Mouse (Mus musculus) forebrain, embryonic 16.5 days (tissue): ENCODE measurements around the gene Hk1. TPM values are rescaled to one million over a fixed set of nuclear protein-coding genes. Genes with fewer than 3 reads are reported as not detected.

Experiments used
- ATAC-seq: fragments of 200-750 bp; cut with Nextera tagmentation; 2 replicates; pipeline ENCODE4 v1.8.0; 2017; ENCODE audit warnings: mild to moderate bottlenecking, moderate library complexity
- H3K27ac ChIP-seq: fragments of 300-500 bp; sonication (generic); 2 replicates; pipeline ENCODE4 v1.5.1; 2014; ENCODE audit warnings: low read length, control low read depth
- H3K27me3 ChIP-seq: fragments of 300-500 bp; sonication (generic); replicated peaks from 2 replicates; pipeline ENCODE4 v1.6.1; 2014; ENCODE audit warnings: low read length; ENCODE audit not compliant: control insufficient read depth, insufficient read depth
- H3K36me3 ChIP-seq: fragments of 300-500 bp; sonication (generic); 2 replicates; pipeline ENCODE4 v1.6.1; 2014; ENCODE audit not compliant: control insufficient read depth, insufficient read depth
- H3K4me1 ChIP-seq: fragments of 300-500 bp; sonication (generic); replicated peaks from 2 replicates; pipeline ENCODE4 v1.6.1; 2014; ENCODE audit warnings: low read length; ENCODE audit not compliant: control insufficient read depth, insufficient read depth
- H3K4me2 ChIP-seq: fragments of 300-500 bp; sonication (generic); 2 replicates; pipeline ENCODE4 v1.6.1; 2014; ENCODE audit warnings: mild to moderate bottlenecking, low read length, control low read depth
- H3K4me3 ChIP-seq: fragments of 300-500 bp; sonication (generic); replicated peaks from 2 replicates; pipeline ENCODE4 v1.5.1; 2014; ENCODE audit warnings: mild to moderate bottlenecking, low read length, control low read depth
- H3K9ac ChIP-seq: fragments of 300-500 bp; sonication (generic); replicated peaks from 2 replicates; pipeline ENCODE4 v1.6.1; 2014; ENCODE audit warnings: low read depth, low read length, control low read depth
- H3K9me3 ChIP-seq: fragments of 300-500 bp; sonication (generic); 2 replicates; pipeline ENCODE4 v1.6.1; 2016; ENCODE audit warnings: low read length; ENCODE audit not compliant: control insufficient read depth
- whole genome bisulfite sequencing: fragments of 180-500 bp; shearing (Covaris S2); extraction: QIAGEN DNeasy Blood & Tissue Kit; methylation state at CpG from one replicate; pipeline ENCODE4 v1.1.7; 2014; 5-methylcytosine and 5-hydroxymethylcytosine counted together
- polyA plus RNA-seq: library from polyadenylated mRNA; unstranded; fragments of >200 nt; fragmentation: Nextera tagmentation; extraction: Ambion mirVana; gene quantifications from 2 replicates; pipeline ENCODE4 v1.2.1, GENCODE M21; 2015

The Hk1 gene
- polyA plus RNA-seq, 1 experiment from 2014 or later, result 107 TPM

GRCm38 (mm10) chr10:62242896-62243295, 136.8 kb downstream of the Hk1 start:
- Histone ChIP-seq H3K27ac (no peak overlapping the region), H3K9ac (no peak overlapping the region), H3K4me1 (no peaks in the 10 kb centered on the region), H3K27me3 (no peaks in the 10 kb centered on the region), H3K4me3 (no peak overlapping the region), H3K9me3 (no peaks in the 10 kb centered on the region), H3K4me2 (no peak overlapping the region), H3K36me3 (no peaks in the 10 kb centered on the region)
- 48% methylated on average over 13 of the region's 13 CpGs for WGBS
- no peak for ATAC-seq

- no peak overlapping the region for H3K4me2 ChIP-seq
- no peak overlapping the region for H3K27ac ChIP-seq
- 80% methylated on average over 10 of the region's 10 CpGs for WGBS
- H3K9ac ChIP-seq, result no peak overlapping the region
- no peaks in the 10 kb centered on the region for H3K27me3 ChIP-seq
- H3K4me1 ChIP-seq, result no peaks in the 10 kb centered on the region
- no peaks in the 10 kb centered on the region for H3K36me3 ChIP-seq
- H3K9me3 ChIP-seq, result no peaks in the 10 kb centered on the region
- ATAC-seq, result no peak
- no peak overlapping the region for H3K4me3 ChIP-seq
Observed at GRCm38 (mm10) chr10:62242358-62242757, 137.3 kb downstream of the Hk1 start.

GRCm38 (mm10) chr10:62239270-62239669, 140.4 kb downstream of the Hk1 start:
- H3K4me3 ChIP-seq, result no peak overlapping the region
- no peaks in the 10 kb centered on the region for H3K9me3 ChIP-seq
- WGBS, result 51% methylated on average over 6 of the region's 6 CpGs
- no peak overlapping the region for H3K4me2 ChIP-seq
- H3K27me3 ChIP-seq, result no peaks in the 10 kb centered on the region
- H3K27ac ChIP-seq, result no peak overlapping the region
- H3K9ac ChIP-seq, result no peak overlapping the region
- H3K36me3 ChIP-seq, result no peaks in the 10 kb centered on the region
- ATAC-seq, result no peak
- no peaks in the 10 kb centered on the region for H3K4me1 ChIP-seq

- no peak overlapping the region for H3K4me2 ChIP-seq
- no peak for ATAC-seq
- no peak overlapping the region for H3K9ac ChIP-seq
- 94% methylated on average over 3 of the region's 3 CpGs for WGBS
- H3K27ac ChIP-seq, result no peak overlapping the region
- no peaks in the 10 kb centered on the region for H3K9me3 ChIP-seq
- no peaks in the 10 kb centered on the region for H3K27me3 ChIP-seq
- H3K4me1 ChIP-seq, result no peaks in the 10 kb centered on the region
- no peak overlapping the region for H3K4me3 ChIP-seq
- H3K36me3 ChIP-seq, result no peaks in the 10 kb centered on the region
Observed at GRCm38 (mm10) chr10:62238688-62239087, 141.0 kb downstream of the Hk1 start.

- H3K9me3 ChIP-seq, result no peaks in the 10 kb centered on the region
- WGBS, result 83% methylated on average over 10 of the region's 10 CpGs
- no peak for ATAC-seq
Observed at GRCm38 (mm10) chr10:62237205-62237604, 142.5 kb downstream of the Hk1 start.

GRCm38 (mm10) chr10:62236165-62236564, 143.5 kb downstream of the Hk1 start:
- Histone ChIP-seq H3K4me1 (0 out of 2 replicates have a peak, but pooled peaks cover 3% of the 10 kb centered on the region), H3K36me3 (no peaks in the 10 kb centered on the region), H3K27me3 (no peaks in the 10 kb centered on the region; the same call in 1 of the 2 replicates), H3K9ac (no peak overlapping the region), H3K27ac (no peak overlapping the region), H3K4me3 (no peak overlapping the region), H3K4me2 (no peak overlapping the region), H3K9me3 (no peaks in the 10 kb centered on the region)
- WGBS, result 85% methylated on average over 6 of the region's 6 CpGs
- ATAC-seq, result no peak

More at GRCm38 (mm10) chr10:62237205-62237604, 142.5 kb downstream of the Hk1 start:
- Histone ChIP-seq H3K4me3 (no peak overlapping the region), H3K4me2 (no peak overlapping the region), H3K36me3 (no peaks in the 10 kb centered on the region), H3K27ac (no peak overlapping the region), H3K9ac (no peak overlapping the region), H3K4me1 (no peaks in the 10 kb centered on the region), H3K27me3 (no peaks in the 10 kb centered on the region)

- Histone ChIP-seq H3K4me3 (no peak overlapping the region), H3K27ac (no peak overlapping the region), H3K9me3 (no peaks in the 10 kb centered on the region), H3K36me3 (no peaks in the 10 kb centered on the region), H3K27me3 (no peaks in the 10 kb centered on the region; the same call in 1 of the 2 replicates), H3K4me1 (peaks cover 10% of the 10 kb centered on the region), H3K9ac (no peak overlapping the region), H3K4me2 (no peak overlapping the region)
- ATAC-seq, result no peak
- WGBS, result 81% methylated on average over 3 of the region's 3 CpGs
Observed at GRCm38 (mm10) chr10:62231811-62232210, 147.9 kb downstream of the Hk1 start.

- no peaks in the 10 kb centered on the region; the same call in 1 of the 2 replicates for H3K27me3 ChIP-seq
- H3K4me2 ChIP-seq, result peak overlapping the region; percentile 99
- no peaks in the 10 kb centered on the region for H3K36me3 ChIP-seq
- no peak overlapping the region for H3K27ac ChIP-seq
- H3K9ac ChIP-seq, result peak overlapping the region; percentile 63
- no peaks in the 10 kb centered on the region for H3K9me3 ChIP-seq
- peak overlapping the region; percentile 71 for H3K4me3 ChIP-seq
- WGBS, result 2% methylated on average over 13 of the region's 13 CpGs
- no peak for ATAC-seq
- H3K4me1 ChIP-seq, result peaks cover 10% of the 10 kb centered on the region
Observed at GRCm38 (mm10) chr10:62231395-62231732, 148.3 kb downstream of the Hk1 start.

GRCm38 (mm10) chr10:62230708-62231394, 148.9 kb downstream of the Hk1 start, which contains the start of gene Tspan15:
Gene Tspan15, minus strand, starts transcription at chr10:62231251.
- Histone ChIP-seq H3K4me2 (peak within 1 kb of the TSS; percentile 99), H3K9ac (peak within 1 kb of the TSS; percentile 63), H3K27ac (no peak within 1 kb of the TSS), H3K4me1 (peaks cover 10% of the 10 kb centered on the region), H3K27me3 (no peaks in the 10 kb centered on the region; the same call in 1 of the 2 replicates), H3K4me3 (peak within 1 kb of the TSS; percentile 71), H3K36me3 (no peaks in the 10 kb centered on the region), H3K9me3 (no peaks in the 10 kb centered on the region)
- ATAC-seq, result peak; percentile 97
- WGBS, result under 1% methylated on average over 57 of the region's 59 CpGs
